Comparison of ENCODE assay signal across 21 mouse cellular contexts in the genomic region with DNA sequence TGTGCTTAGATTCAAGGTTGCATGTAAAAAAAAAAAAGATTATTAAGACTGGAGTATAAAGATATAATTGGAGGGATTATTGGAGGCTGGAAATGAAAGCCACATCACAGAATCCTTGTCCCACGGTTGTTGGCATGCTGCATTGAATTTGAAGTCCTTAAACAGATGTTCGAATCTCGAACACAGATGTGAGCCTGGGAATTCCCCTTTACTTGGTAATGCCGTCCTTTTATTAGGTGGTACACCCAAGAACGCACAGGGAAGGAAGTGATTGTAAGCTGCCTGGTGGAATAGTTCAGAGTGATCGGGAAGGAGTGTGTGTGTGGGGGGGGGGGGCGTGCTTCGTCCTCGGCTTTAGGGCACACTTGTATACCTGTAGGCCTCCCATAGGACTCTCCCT.
DNase-seq lines count a peak whose midpoint lies in the region; ATAC-seq lines count a peak whose summit lies in the region.
"Had no signal": no experiment of that assay in that cellular context is flagged by ENCODE, and none has a peak within 500 bp of the region (broad histone marks: within the 10 kb centered on the region; RNA-seq: fewer than 3 reads in every experiment).

No protein-coding gene starts in this region.

- DNase-seq in embryonic facial prominence, embryonic 11.5 days (ENCODE audit: low spot score) = peak; percentile 43
- DNase-seq in embryonic facial prominence, embryonic 10.5 days (ENCODE audit: low spot score) = no peak
- DNase-seq in forelimb bud, embryonic 11.5 days (ENCODE audit: low read depth, low spot score) = peak; percentile 59
- no peak for DNase-seq in right cerebral cortex, adult 2 months (ENCODE audit: low spot score in 2 of 2)
- DNase-seq: adrenal gland, adult 8-10 months; adrenal gland, postnatal 14 days; adrenal gland, postnatal 36 days; cerebellum, adult 11-12 months; cerebellum, adult 2 months; cerebellum, adult 9-10 months; cerebellum, postnatal 10 days; cerebellum, postnatal 25 days; forebrain, postnatal 0 days had no signal

- H3K4me1 ChIP-seq in embryonic facial prominence, embryonic 11.5 days (ENCODE audit: control insufficient read depth, insufficient read depth, low read length) = no peaks in the 10 kb centered on the region
- peaks cover 38% of the 10 kb centered on the region for H3K4me1 ChIP-seq in embryonic facial prominence, embryonic 10.5 days
- peaks cover 20% of the 10 kb centered on the region for H3K4me1 ChIP-seq in limb, embryonic 12.5 days (replicated peaks)
- 0 out of 2 replicates have a peak, but pooled peaks cover 4% of the 10 kb centered on the region for H3K4me1 ChIP-seq in kidney, embryonic 15.5 days

- H3K9ac ChIP-seq in embryonic facial prominence, embryonic 11.5 days (replicated peaks; ENCODE audit: low read length) = no peak overlapping the region
- H3K9ac ChIP-seq in limb, embryonic 12.5 days (replicated peaks) = no peak overlapping the region
- no peak overlapping the region for H3K9ac ChIP-seq in kidney, embryonic 15.5 days
- H3K9ac ChIP-seq: embryonic facial prominence, embryonic 12.5 days; forebrain, embryonic 13.5 days; forebrain, embryonic 15.5 days; forebrain, postnatal 0 days had no signal

- H3K9me3 ChIP-seq in embryonic facial prominence, embryonic 11.5 days (replicated peaks; ENCODE audit: control insufficient read depth, low read length) = no peaks in the 10 kb centered on the region
- H3K9me3 ChIP-seq in embryonic facial prominence, embryonic 10.5 days = no peaks in the 10 kb centered on the region
- H3K9me3 ChIP-seq in limb, embryonic 12.5 days = no peaks in the 10 kb centered on the region
- no peaks in the 10 kb centered on the region for H3K9me3 ChIP-seq in kidney, embryonic 15.5 days (replicated peaks)
- H3K9me3 ChIP-seq: embryonic facial prominence, embryonic 12.5 days; forebrain, embryonic 13.5 days; forebrain, embryonic 15.5 days had no signal

- H3K4me2 ChIP-seq in embryonic facial prominence, embryonic 11.5 days (ENCODE audit: low read depth, low read length) = no peak overlapping the region
- H3K4me2 ChIP-seq in limb, embryonic 12.5 days = no peak overlapping the region
- no peak overlapping the region for H3K4me2 ChIP-seq in kidney, embryonic 15.5 days
- H3K4me2 ChIP-seq: embryonic facial prominence, embryonic 12.5 days; forebrain, embryonic 13.5 days; forebrain, embryonic 15.5 days had no signal

- no peaks in the 10 kb centered on the region for H3K36me3 ChIP-seq in embryonic facial prominence, embryonic 11.5 days (replicated peaks; ENCODE audit: control insufficient read depth, insufficient read depth, low read depth, low read length)
- no peaks in the 10 kb centered on the region for H3K36me3 ChIP-seq in embryonic facial prominence, embryonic 10.5 days (replicated peaks)
- no peaks in the 10 kb centered on the region for H3K36me3 ChIP-seq in limb, embryonic 12.5 days
- H3K36me3 ChIP-seq in kidney, embryonic 15.5 days = no peaks in the 10 kb centered on the region
- H3K36me3 ChIP-seq: embryonic facial prominence, embryonic 12.5 days; forebrain, embryonic 15.5 days; G1E had no signal

- no peak overlapping the region for H3K4me3 ChIP-seq in embryonic facial prominence, embryonic 11.5 days (ENCODE audit: low read depth, low read length)
- H3K4me3 ChIP-seq in embryonic facial prominence, embryonic 10.5 days = no peak overlapping the region
- no peak overlapping the region for H3K4me3 ChIP-seq in limb, embryonic 12.5 days (replicated peaks)
- no peak overlapping the region for H3K4me3 ChIP-seq in kidney, embryonic 15.5 days (replicated peaks)
- H3K4me3 ChIP-seq: embryonic facial prominence, embryonic 12.5 days; forebrain, embryonic 13.5 days; forebrain, embryonic 15.5 days had no signal

- 50% methylated on average over 9 of the region's 9 CpGs for WGBS in embryonic facial prominence, embryonic 11.5 days
- WGBS in embryonic facial prominence, embryonic 10.5 days = 67% methylated on average over 9 of the region's 9 CpGs
- WGBS in limb, embryonic 12.5 days = 14% methylated on average over 9 of the region's 9 CpGs
- 81% methylated on average over 9 of the region's 9 CpGs for WGBS in kidney, embryonic 15.5 days

- H3K27ac ChIP-seq in embryonic facial prominence, embryonic 11.5 days (replicated peaks; ENCODE audit: low read depth, low read length) = no peak overlapping the region
- H3K27ac ChIP-seq in embryonic facial prominence, embryonic 10.5 days (replicated peaks) = no peak overlapping the region
- H3K27ac ChIP-seq in limb, embryonic 12.5 days = no peak overlapping the region
- H3K27ac ChIP-seq in kidney, embryonic 15.5 days = no peak overlapping the region
- H3K27ac ChIP-seq: forebrain, embryonic 13.5 days; forebrain, embryonic 15.5 days had no signal

- H3K27me3 ChIP-seq in embryonic facial prominence, embryonic 11.5 days (ENCODE audit: control insufficient read depth, insufficient read depth, low read length) = no peaks in the 10 kb centered on the region
- H3K27me3 ChIP-seq in embryonic facial prominence, embryonic 10.5 days (replicated peaks; ENCODE audit: low read depth, poor library complexity, severe bottlenecking) = 0 out of 2 replicates have a peak, but pooled peaks cover 10% of the 10 kb centered on the region
- H3K27me3 ChIP-seq in limb, embryonic 12.5 days = peaks cover 15% of the 10 kb centered on the region
- H3K27me3 ChIP-seq in kidney, embryonic 15.5 days = no peaks in the 10 kb centered on the region
- H3K27me3 ChIP-seq: embryonic facial prominence, embryonic 12.5 days; Patski had no signal

- no peak for ATAC-seq in embryonic facial prominence, embryonic 11.5 days (replicated peaks; ENCODE audit: insufficient number of reproducible peaks, low FRiP score, low TSS enrichment, low read depth)
- ATAC-seq in limb, embryonic 12.5 days (ENCODE audit: insufficient number of reproducible peaks, insufficient read depth, low FRiP score, low TSS enrichment, low read depth) = peak; percentile 37
- no peak for ATAC-seq in kidney, embryonic 15.5 days (replicated peaks; ENCODE audit: low FRiP score)
- ATAC-seq: activated CD4-positive, CD25-positive, alpha-beta regulatory T cell, adult 4 months; forebrain, embryonic 13.5 days; forebrain, embryonic 15.5 days; forebrain, postnatal 0 days; Patski had no signal

Comparison
In these comparisons a context has a peak if more than half of its experiments do, and no peak if none do; other contexts are left out.
1. DNase-seq: peak in embryonic facial prominence, embryonic 11.5 days (single experiment) and forelimb bud, embryonic 11.5 days (single experiment); none in embryonic facial prominence, embryonic 10.5 days (single experiment) and right cerebral cortex, adult 2 months (0 of 2).